Mouse (Mus musculus) ovary, postnatal 14 days (tissue): Measurements from ENCODE around the gene AC141477.1.

Experiments used
- DNase-seq: peaks from one replicate; pipeline ENCODE4 v3.0.0; 2022; ENCODE audit warnings: low spot score

Gene AC141477.1

GRCm38 (mm10) chr10:76408520-76408919 is 31.7 kb downstream of the AC141477.1 start:
- DNase-seq: no peak

GRCm38 (mm10) chr10:76392596-76392995 is 47.6 kb downstream of the AC141477.1 start:
- no peak for DNase-seq

- DNase-seq: no peak
These were observed 48.5 kb downstream of the AC141477.1 start for GRCm38 (mm10) chr10:76391786-76392185.

- DNase-seq: no peak
These were observed 49.1 kb downstream of the AC141477.1 start for GRCm38 (mm10) chr10:76391166-76391565.
